Mouse (Mus musculus) liver, embryonic 11.5 days (tissue): ENCODE data around the gene Cars. TPM values are rescaled to one million over a fixed set of nuclear protein-coding genes. Genes with fewer than 3 reads are reported as not detected.
A peak's percentile ranks its signal among the peaks of the same experiment; 100 is the strongest.

Source experiments
- ATAC-seq: fragments of 200-750 bp; cut with Nextera tagmentation; replicated peaks from 2 replicates; pipeline ENCODE4 v1.8.0; 2017; ENCODE audit warnings: moderate number of reproducible peaks, mild to moderate bottlenecking, moderate TSS enrichment, moderate library complexity; ENCODE audit not compliant: low FRiP score
- DNase-seq: peaks from one replicate; pipeline ENCODE4 v3.0.0-alpha.2; 2017; ENCODE audit warnings: low spot score
- H3K27ac ChIP-seq: fragments of 300-500 bp; sonication (generic); 2 replicates; pipeline ENCODE4 v1.5.1; 2014; ENCODE audit warnings: mild to moderate bottlenecking, low read depth, low read length, control low read depth
- H3K27me3 ChIP-seq: fragments of 300-500 bp; sonication (generic); replicated peaks from 2 replicates; pipeline ENCODE4 v1.6.1; 2014; ENCODE audit warnings: low read length, mixed read lengths; ENCODE audit not compliant: control insufficient read depth, insufficient read depth
- H3K36me3 ChIP-seq: fragments of 300-500 bp; sonication (generic); 2 replicates; pipeline ENCODE4 v1.6.1; 2014; ENCODE audit warnings: mild to moderate bottlenecking, low read length, moderate library complexity, mixed read lengths; ENCODE audit not compliant: control insufficient read depth, insufficient read depth
- H3K4me1 ChIP-seq: fragments of 300-500 bp; sonication (generic); replicated peaks from 2 replicates; pipeline ENCODE4 v1.6.1; 2014; ENCODE audit warnings: low read length, mixed read lengths; ENCODE audit not compliant: control insufficient read depth, insufficient read depth
- H3K4me2 ChIP-seq: fragments of 300-500 bp; sonication (generic); 2 replicates; pipeline ENCODE4 v1.6.1; 2014; ENCODE audit warnings: mild to moderate bottlenecking, control low read depth, moderate library complexity
- H3K4me3 ChIP-seq: fragments of 300-500 bp; sonication (generic); 2 replicates; pipeline ENCODE4 v1.5.1; 2014; ENCODE audit warnings: low read depth, low read length, control low read depth
- H3K9ac ChIP-seq: fragments of 300-500 bp; sonication (generic); 2 replicates; pipeline ENCODE4 v1.6.1; 2014; ENCODE audit warnings: low read depth, low read length, control low read depth
- H3K9me3 ChIP-seq: fragments of 300-500 bp; sonication (generic); 2 replicates; pipeline ENCODE4 v1.6.1; 2016; ENCODE audit warnings: low read length, inconsistent platforms, mixed read lengths; ENCODE audit not compliant: control insufficient read depth
- WGBS: fragments of 180-500 bp; shearing (Covaris S2); extraction: QIAGEN DNeasy Blood & Tissue Kit; methylation state at CpG from one replicate; pipeline ENCODE4 v1.1.7; 2014; 5-methylcytosine and 5-hydroxymethylcytosine counted together
- polyA plus RNA-seq: library from polyadenylated mRNA; unstranded; fragments of >200 nt; fragmentation: Nextera tagmentation; extraction: Ambion mirVana; gene quantifications from 2 replicates; pipeline ENCODE4 v1.2.1, GENCODE M21; 2014

Cars gene
- polyA plus RNA-seq, 1 experiment from 2014 or later: 100 TPM

GRCm38 (mm10) chr7:143600231-143600740, 396 bp upstream of the Cars start:
- Histone ChIP-seq H3K36me3 (peaks cover 6% of the 10 kb centered on the region; the same call in 1 of the 2 replicates), H3K4me1 (peaks cover 8% of the 10 kb centered on the region), H3K9me3 (no peaks in the 10 kb centered on the region), H3K4me3 (peak overlapping the region; percentile 99), H3K4me2 (peak overlapping the region; percentile 97), H3K27ac (no peak overlapping the region), H3K27me3 (no peaks in the 10 kb centered on the region), H3K9ac (peak overlapping the region; percentile 47)
- ATAC-seq (no peak), DNase-seq (no peak)
- 7% methylated on average over 15 of the region's 15 CpGs for WGBS

GRCm38 (mm10) chr7:143594865-143595264, 5.0 kb downstream of the Cars start:
- Histone ChIP-seq H3K4me2 (no peak overlapping the region), H3K9ac (no peak overlapping the region), H3K27me3 (no peaks in the 10 kb centered on the region), H3K4me1 (peaks cover 8% of the 10 kb centered on the region), H3K4me3 (no peak overlapping the region), H3K27ac (no peak overlapping the region), H3K9me3 (no peaks in the 10 kb centered on the region), H3K36me3 (peaks cover 24% of the 10 kb centered on the region)
- 86% methylated on average over 5 of the region's 5 CpGs for WGBS
- DNase-seq (no peak), ATAC-seq (no peak)

GRCm38 (mm10) chr7:143592255-143592654, 7.6 kb downstream of the Cars start:
- no peak for DNase-seq
- WGBS: 91% methylated on average over 10 of the region's 10 CpGs
- H3K4me3 ChIP-seq: no peak overlapping the region
- H3K36me3 ChIP-seq: peaks cover 38% of the 10 kb centered on the region
- ATAC-seq: no peak
- no peak overlapping the region for H3K27ac ChIP-seq
- H3K9ac ChIP-seq: no peak overlapping the region
- no peaks in the 10 kb centered on the region for H3K4me1 ChIP-seq
- H3K27me3 ChIP-seq: no peaks in the 10 kb centered on the region
- H3K9me3 ChIP-seq: no peaks in the 10 kb centered on the region
- H3K4me2 ChIP-seq: no peak overlapping the region

GRCm38 (mm10) chr7:143588006-143588405, 11.9 kb downstream of the Cars start:
- Histone ChIP-seq H3K9me3 (no peaks in the 10 kb centered on the region), H3K36me3 (peaks cover 69% of the 10 kb centered on the region), H3K4me2 (no peak overlapping the region), H3K9ac (no peak overlapping the region), H3K27ac (no peak overlapping the region), H3K4me1 (no peaks in the 10 kb centered on the region), H3K4me3 (no peak overlapping the region), H3K27me3 (no peaks in the 10 kb centered on the region)
- no peak for ATAC-seq
- WGBS: 91% methylated on average over 4 of the region's 4 CpGs
- no peak for DNase-seq

GRCm38 (mm10) chr7:143587586-143587985, 12.3 kb downstream of the Cars start:
- Histone ChIP-seq H3K27ac (no peak overlapping the region), H3K9ac (no peak overlapping the region), H3K4me1 (no peaks in the 10 kb centered on the region), H3K36me3 (peaks cover 73% of the 10 kb centered on the region), H3K4me2 (no peak overlapping the region), H3K4me3 (no peak overlapping the region), H3K27me3 (no peaks in the 10 kb centered on the region), H3K9me3 (no peaks in the 10 kb centered on the region)
- no peak for DNase-seq
- no peak for ATAC-seq
- WGBS: 89% methylated on average over 5 of the region's 5 CpGs

- Histone ChIP-seq H3K4me2 (no peak overlapping the region), H3K4me3 (no peak overlapping the region), H3K27me3 (no peaks in the 10 kb centered on the region), H3K4me1 (no peaks in the 10 kb centered on the region), H3K36me3 (peaks cover 70% of the 10 kb centered on the region), H3K9me3 (no peaks in the 10 kb centered on the region), H3K27ac (no peak overlapping the region), H3K9ac (no peak overlapping the region)
- DNase-seq (peak; percentile 49), ATAC-seq (no peak; the same call in 1 of the 2 replicates)
- 41% methylated on average over 3 of the region's 3 CpGs for WGBS
These were observed 15.9 kb downstream of the Cars start for GRCm38 (mm10) chr7:143583956-143584355.

- H3K36me3 ChIP-seq: peaks cover 73% of the 10 kb centered on the region
- DNase-seq: no peak
- H3K9ac ChIP-seq: no peak overlapping the region
- ATAC-seq: no peak
- H3K27ac ChIP-seq: no peak overlapping the region
- H3K4me2 ChIP-seq: no peak overlapping the region
- WGBS: 81% methylated on average over 5 of the region's 5 CpGs
- no peaks in the 10 kb centered on the region for H3K27me3 ChIP-seq
- no peak overlapping the region for H3K4me3 ChIP-seq
- H3K9me3 ChIP-seq: no peaks in the 10 kb centered on the region
- no peaks in the 10 kb centered on the region for H3K4me1 ChIP-seq
These were observed 16.9 kb downstream of the Cars start for GRCm38 (mm10) chr7:143583025-143583424.

- Histone ChIP-seq H3K9ac (no peak overlapping the region), H3K4me2 (no peak overlapping the region), H3K4me1 (no peaks in the 10 kb centered on the region), H3K27me3 (no peaks in the 10 kb centered on the region), H3K27ac (no peak overlapping the region), H3K4me3 (no peak overlapping the region), H3K9me3 (no peaks in the 10 kb centered on the region), H3K36me3 (peaks cover 63% of the 10 kb centered on the region)
- WGBS: 92% methylated on average over 11 of the region's 11 CpGs
- no peak for ATAC-seq
- no peak for DNase-seq
These were observed 24.1 kb downstream of the Cars start for GRCm38 (mm10) chr7:143575751-143576150.

GRCm38 (mm10) chr7:143565648-143566039, 34.2 kb downstream of the Cars start:
- peak overlapping the region; percentile 47 for H3K9ac ChIP-seq
- peak overlapping the region; percentile 35 for H3K4me2 ChIP-seq

More at GRCm38 (mm10) chr7:143565648-143566039, 34.2 kb downstream of the Cars start:
- Histone ChIP-seq H3K9me3 (no peaks in the 10 kb centered on the region), H3K27ac (peak overlapping the region; percentile 82), H3K36me3 (peaks cover 56% of the 10 kb centered on the region), H3K4me3 (no peak overlapping the region; the same call in 1 of the 2 replicates), H3K27me3 (no peaks in the 10 kb centered on the region), H3K4me1 (peaks cover 23% of the 10 kb centered on the region)
- DNase-seq: no peak
- 22% methylated on average over 3 of the region's 3 CpGs for WGBS
- peak; percentile 96 for ATAC-seq
